Mouse (Mus musculus) mouse trophoblast stem cell (cell line): ENCODE results near the gene Zfp184.

ENCODE experiments used
- in situ Hi-C, 2 experiments: fragments of 300-500 bp; cut with MseI, MboI; formaldehyde crosslinking; loops; 2 replicates in 1 of 2; 3 replicates in 1 of 2; pipeline ENCODE4 v1.15.1; 2025

Zfp184 gene

GRCm38 (mm10) chr13:21919836-21920431 lies 25.0 kb upstream of the Zfp184 start:
- in situ Hi-C loops, result loop anchor here in 1 of 2 experiments (10.0 kb wide), 2 partner anchors 65 to 1515 kb away; no protein-coding TSS in a partner anchor

DNA sequence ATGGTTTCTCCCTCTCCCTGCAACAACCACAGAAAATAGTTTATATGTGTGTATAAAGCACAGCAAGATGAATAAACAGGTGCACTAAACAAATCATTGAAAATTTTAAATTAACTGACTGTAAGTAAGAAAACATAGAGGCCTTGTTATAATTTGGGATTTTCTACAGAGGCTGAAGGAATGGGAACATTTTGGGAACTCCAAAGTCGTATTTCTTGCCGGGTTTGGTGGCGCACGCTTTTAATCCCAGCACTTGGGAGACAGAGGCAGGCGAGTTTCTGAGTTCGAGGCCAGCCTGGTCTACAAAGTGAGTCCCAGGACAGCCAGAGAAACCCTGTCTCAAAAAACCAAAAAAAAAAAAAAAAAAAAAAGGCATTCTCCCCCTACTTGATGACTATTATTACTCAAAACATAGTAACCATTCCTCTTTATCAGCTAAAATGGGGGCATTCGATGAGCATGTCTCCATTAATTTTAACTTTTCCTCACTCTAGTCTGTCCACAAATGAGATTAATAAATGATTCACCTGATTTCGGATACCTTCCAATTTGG lies 24.1 kb upstream of the Zfp184 start:
- in situ Hi-C loops, result loop anchor here in 1 of 2 experiments (10.0 kb wide), 2 partner anchors 66 to 1514 kb away; no protein-coding TSS in a partner anchor

- in situ Hi-C loops, result loop anchor here in 1 of 2 experiments (10.0 kb wide), 2 partner anchors 69 to 1511 kb away; no protein-coding TSS in a partner anchor
Measured at GRCm38 (mm10) chr13:21923417-21923816, 21.5 kb upstream of the Zfp184 start.

- in situ Hi-C loops, result loop anchor here (10.0 to 25.0 kb wide), 3 partner anchors 70 to 1512 kb away; no protein-coding TSS in a partner anchor
Measured at GRCm38 (mm10) chr13:21924734-21925335, 20.1 kb upstream of the Zfp184 start.

DNA sequence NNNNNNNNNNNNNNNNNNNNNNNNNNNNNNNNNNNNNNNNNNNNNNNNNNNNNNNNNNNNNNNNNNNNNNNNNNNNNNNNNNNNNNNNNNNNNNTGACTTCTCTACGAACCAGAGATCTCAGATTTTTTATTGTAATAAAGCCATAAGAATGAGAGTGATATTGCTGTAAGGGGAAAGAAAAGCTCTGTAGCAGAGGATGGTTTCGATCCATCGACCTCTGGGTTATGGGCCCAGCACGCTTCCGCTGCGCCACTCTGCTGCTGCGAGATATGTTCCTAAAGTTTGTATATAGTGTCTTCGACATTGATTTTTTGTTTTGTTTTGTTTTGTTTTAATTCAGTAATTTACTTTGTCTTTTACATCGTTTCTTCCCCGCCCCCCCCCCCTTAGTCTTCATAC lies 13.9 kb upstream of the Zfp184 start:
- in situ Hi-C loops, result loop anchor here in 1 of 2 experiments (10.0 to 25.0 kb wide), 3 partner anchors 94 to 1584 kb away; no protein-coding TSS in a partner anchor

- in situ Hi-C loops, result loop anchor here in 1 of 2 experiments (10.0 to 25.0 kb wide), 3 partner anchors 93 to 1583 kb away; no protein-coding TSS in a partner anchor
Measured at GRCm38 (mm10) chr13:21931740-21932139, 13.2 kb upstream of the Zfp184 start.

DNA sequence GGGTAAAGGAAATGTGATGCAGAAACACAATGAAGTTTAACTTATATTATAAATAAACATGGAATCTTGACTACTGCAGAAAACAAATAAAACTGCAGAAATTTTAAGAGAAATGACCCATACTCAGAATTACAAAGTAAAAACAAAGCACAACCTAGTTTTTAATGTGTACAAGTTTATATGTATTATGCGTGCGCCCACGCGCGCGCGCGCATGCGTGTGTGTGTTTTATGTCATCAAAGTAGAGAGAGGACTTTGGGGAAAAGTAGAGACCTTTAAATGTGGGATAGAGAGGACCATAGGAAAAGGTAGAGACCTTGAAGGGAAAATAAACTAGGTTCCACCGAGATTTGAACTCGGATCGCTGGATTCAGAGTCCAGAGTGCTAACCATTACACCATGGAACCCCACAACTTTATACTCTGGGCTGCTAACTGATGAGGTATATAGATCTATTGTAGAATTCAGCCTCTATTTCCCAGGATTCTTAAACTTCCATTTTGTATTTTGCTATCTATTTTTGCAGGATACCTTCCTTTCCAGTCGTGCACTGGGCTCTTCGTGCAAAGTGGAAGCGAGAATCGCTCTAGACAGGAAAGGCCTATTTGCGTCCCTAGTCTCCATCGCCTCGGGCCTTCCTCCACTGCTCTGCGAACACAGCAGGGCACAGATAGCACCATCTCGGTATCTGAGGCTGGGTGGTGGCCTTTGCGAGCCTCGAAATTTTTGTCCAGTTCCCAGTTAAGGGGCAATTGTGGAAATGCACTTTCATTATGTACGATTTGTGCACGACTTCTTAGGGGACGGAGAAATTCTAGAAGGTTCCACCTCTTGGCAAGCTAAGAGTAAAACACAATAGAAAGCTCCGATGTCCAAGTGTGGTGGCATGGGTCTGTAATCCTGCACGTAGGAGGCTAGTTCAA lies 11.0 kb upstream of the Zfp184 start:
- in situ Hi-C loops, result loop anchor here in 1 of 2 experiments (10.0 to 25.0 kb wide), 3 partner anchors 91 to 1581 kb away; no protein-coding TSS in a partner anchor

- in situ Hi-C loops, result loop anchor here in 1 of 2 experiments (10.0 to 25.0 kb wide), 3 partner anchors 90 to 1580 kb away; no protein-coding TSS in a partner anchor
Measured at GRCm38 (mm10) chr13:21934982-21935791, 9.7 kb upstream of the Zfp184 start.

DNA sequence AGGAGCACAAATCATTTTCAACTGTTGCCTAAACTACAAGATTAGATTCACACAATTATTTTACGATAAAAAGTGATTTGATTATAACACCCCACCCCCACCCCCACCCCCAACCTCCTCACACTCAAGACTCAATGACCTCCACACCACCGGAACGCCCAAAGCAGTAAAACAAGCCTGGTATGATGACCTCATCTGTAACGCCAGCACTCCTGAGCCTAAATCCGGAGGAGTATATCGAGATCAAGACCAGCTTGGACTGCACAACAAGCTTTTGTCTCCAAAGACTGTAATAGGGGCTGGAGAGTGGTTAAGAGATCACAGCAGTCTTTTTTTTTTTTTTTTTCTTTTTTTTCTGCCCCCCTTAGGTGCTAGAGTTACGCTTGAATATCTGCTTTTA lies 9.1 kb upstream of the Zfp184 start:
- in situ Hi-C loops, result loop anchor here in 1 of 2 experiments (10.0 to 25.0 kb wide), 3 partner anchors 89 to 1579 kb away; no protein-coding TSS in a partner anchor

- in situ Hi-C loops, result loop anchor here in 1 of 2 experiments (10.0 to 25.0 kb wide), 3 partner anchors 88 to 1578 kb away; no protein-coding TSS in a partner anchor
Measured at GRCm38 (mm10) chr13:21936968-21937367, 7.9 kb upstream of the Zfp184 start.

DNA sequence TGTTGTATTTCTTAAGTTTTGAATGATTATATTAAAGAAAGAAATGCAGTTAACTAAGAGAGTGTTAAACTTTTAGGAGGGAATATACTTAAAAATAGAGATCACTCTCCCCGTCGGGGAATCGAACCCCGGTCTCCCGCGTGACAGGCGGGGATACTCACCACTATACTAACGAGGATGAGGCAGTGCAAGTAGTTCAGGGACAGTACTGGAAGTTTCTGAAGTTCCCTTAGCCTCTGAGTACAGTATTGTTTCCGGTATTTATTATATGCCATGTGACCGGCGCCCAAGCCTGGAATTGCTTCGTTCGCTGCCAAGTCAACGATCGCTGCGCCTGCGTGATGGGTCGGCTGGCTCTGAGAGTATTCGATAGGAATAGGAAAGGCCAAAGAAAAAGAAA lies 4.7 kb upstream of the Zfp184 start:
- in situ Hi-C loops, result loop anchor here in 1 of 2 experiments (25.0 kb wide), 1 partner anchor 1497 kb away; no protein-coding TSS in a partner anchor

- in situ Hi-C loops, result loop anchor here in 1 of 2 experiments (25.0 kb wide), 1 partner anchor 1496 kb away; no protein-coding TSS in a partner anchor
Measured at GRCm38 (mm10) chr13:21940811-21941321, 4.0 kb upstream of the Zfp184 start.

DNA sequence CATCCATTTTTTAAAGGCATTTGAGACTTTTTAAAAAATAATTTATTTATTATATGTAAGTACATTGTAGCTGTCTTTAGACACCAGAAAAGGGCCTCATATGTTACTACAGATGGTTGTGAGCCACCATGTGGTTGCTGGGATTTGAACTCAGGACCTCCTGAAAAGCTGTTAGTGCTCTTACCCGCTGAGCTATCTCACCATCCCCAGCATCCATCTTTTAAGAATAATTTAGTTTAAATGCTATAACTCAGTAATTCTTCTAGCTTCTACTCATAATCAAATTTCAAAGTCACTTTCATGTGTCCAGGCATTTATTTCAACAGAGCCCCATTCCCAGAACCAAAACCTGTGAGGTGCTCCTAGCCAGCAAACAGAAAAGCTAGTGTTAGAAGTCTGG lies 1.2 kb upstream of the Zfp184 start:
- in situ Hi-C loops, result loop anchor here in 1 of 2 experiments (25.0 kb wide), 1 partner anchor 1494 kb away; no protein-coding TSS in a partner anchor

DNA sequence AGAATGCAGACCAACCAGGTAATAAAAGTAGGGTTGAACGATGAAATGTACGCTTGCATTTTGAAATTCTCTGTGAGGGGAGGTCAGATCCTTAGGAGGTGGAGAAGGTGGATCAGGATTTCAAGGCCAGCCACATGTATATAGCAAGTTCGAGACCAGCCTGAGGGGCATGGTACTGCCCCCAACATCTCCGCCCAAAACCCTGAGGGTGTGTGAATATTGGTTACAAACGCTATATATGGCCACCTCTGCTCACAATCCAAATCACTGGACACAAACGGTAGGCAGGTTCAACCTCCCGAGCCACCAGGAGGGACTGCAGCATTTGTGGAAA lies 335 bp upstream of the Zfp184 start:
- in situ Hi-C loops, result loop anchor here in 1 of 2 experiments (25.0 kb wide), 1 partner anchor 1493 kb away; no protein-coding TSS in a partner anchor

- in situ Hi-C loops, result no loop called here
Measured at GRCm38 (mm10) chr13:21969269-21969668, 24.4 kb downstream of the Zfp184 start.

- in situ Hi-C loops, result loop anchor here (5.0 to 10.0 kb wide), 2 partner anchors 52 to 55 kb away; no protein-coding TSS in a partner anchor
Measured at GRCm38 (mm10) chr13:21969816-21970215, 24.9 kb downstream of the Zfp184 start.

- in situ Hi-C loops, result loop anchor here (5.0 to 10.0 kb wide), 2 partner anchors 51 to 53 kb away; no protein-coding TSS in a partner anchor
Measured at GRCm38 (mm10) chr13:21971641-21972040, 26.7 kb downstream of the Zfp184 start.

GRCm38 (mm10) chr13:21974221-21974725 lies 29.4 kb downstream of the Zfp184 start:
- in situ Hi-C loops, result loop anchor here (5.0 to 10.0 kb wide), 2 partner anchors 48 to 51 kb away; no protein-coding TSS in a partner anchor
